Mouse (Mus musculus) G1E-ER4 (cell line): ENCODE measurements around the gene Exph5. TPM values are rescaled to one million over a fixed set of nuclear protein-coding genes. Genes with fewer than 3 reads are reported as not detected.

Source experiments
- GATA1 ChIP-seq: IDR thresholded peaks from one replicate; pipeline ENCODE4 v1.8.0; 2012; ENCODE audit warnings: low read length, inconsistent platforms
- polyA plus RNA-seq: library from polyadenylated mRNA; stranded (reverse); fragments of >175 nt; gene quantifications from 2 replicates; pipeline ENCODE4 v1.2.3, GENCODE M21; 2012

Exph5 gene
- polyA plus RNA-seq, 1 experiment, result not detected

DNA sequence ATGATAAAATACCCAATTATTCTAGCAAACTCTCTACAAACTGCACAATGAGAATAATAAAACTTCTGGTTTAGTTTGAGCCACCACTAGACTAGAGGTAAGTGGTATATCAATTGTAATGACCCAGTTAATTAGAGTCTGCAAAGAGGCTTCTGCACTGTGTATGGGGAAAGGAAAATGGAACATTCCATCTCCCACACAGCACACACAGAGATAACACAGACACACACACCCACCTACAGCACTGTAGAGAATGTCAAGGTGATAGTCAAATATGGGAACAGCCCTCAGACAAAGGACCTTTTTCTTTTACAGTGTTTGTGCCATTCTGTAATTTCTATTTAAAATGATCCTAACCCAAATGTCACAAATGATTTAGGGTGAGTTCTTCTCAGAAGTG, 8.6 kb upstream of the Exph5 start:
- TF ChIP-seq GATA1, result no peak

DNA sequence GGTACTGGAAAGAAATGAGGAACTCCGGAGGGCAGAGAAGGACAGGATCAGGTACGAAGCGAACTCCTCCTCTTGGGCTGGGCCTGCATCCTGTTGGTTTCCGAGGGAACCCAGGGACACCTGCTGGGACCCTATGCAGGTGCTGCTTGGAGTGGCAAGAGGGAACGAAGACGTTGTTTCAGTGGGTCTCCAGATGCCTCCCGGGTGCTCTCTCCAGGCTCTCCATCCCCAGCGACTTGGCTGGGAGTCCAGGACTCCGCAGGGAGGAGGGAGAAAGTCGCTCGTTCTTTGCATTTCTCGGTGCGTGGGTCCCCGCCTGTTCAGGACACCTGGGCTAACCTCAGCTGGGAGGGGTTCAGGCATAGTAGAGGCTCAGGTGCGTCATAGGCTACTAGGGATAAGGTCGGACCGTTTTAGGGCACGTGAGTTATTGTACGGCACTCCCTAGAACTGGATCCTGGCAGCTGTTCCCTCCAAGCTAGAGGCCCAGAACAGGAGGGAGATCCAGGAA, 386 bp downstream of the Exph5 start:
- TF ChIP-seq GATA1, result no peak

DNA sequence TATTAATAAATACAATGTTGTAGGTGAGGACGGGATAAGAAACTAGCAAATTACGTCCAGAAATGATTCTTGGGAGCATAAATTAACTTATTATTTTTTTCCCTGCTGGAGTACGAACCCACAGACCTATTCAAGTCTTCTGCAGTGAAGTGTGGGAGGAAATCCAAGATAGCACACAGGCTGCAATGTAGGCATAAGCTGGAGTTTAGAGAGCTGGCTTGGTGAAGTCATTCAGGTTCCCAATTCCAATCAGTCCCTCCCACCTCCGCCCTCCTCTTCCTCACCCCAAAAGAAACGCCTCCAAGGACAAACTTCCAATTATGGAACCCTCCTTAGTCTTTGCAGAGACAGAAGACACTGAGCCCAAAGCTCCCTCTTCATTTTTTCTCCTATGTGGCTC, 945 bp downstream of the Exph5 start:
- TF ChIP-seq GATA1, result no peak

DNA sequence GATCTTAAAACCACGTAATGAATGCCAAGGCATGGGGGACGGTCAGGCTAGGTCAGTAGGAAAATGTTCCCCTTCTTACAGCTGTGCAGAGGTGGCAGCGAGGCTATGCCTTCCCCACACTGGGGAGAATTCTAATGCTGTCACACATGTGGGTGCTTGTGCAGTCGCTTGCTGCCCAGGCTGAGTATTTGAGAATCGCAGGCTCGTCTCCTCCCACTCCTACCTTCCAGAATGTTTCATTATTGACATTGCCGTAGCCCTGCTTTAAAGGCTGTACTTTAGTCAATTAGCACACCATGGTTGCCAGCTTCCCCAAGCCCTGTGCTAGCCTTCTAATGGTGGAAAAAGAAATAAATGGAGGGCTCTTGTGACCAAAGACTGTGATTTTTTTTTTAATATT, 6.4 kb downstream of the Exph5 start:
- no peak for TF ChIP-seq GATA1

DNA sequence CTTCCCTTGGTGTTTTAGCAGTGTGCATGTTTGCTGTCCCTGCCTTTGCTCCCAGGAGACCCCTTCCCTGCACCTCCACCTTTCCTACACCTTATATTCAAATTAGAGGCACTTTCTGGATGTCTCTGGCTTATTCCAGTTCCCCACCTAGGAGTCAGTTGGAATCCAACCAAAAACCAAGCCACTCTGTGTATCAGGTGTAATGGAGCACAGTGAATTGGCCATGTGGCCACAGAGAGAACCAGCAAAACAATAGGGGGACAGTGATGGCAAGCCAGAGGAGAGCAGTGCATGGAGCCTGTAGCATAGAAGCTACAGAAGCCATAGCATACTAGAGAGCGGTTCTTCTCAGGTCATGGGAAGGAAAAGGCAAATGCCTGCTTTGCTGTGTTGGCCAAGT, 11.5 kb downstream of the Exph5 start:
- no peak for TF ChIP-seq GATA1

DNA sequence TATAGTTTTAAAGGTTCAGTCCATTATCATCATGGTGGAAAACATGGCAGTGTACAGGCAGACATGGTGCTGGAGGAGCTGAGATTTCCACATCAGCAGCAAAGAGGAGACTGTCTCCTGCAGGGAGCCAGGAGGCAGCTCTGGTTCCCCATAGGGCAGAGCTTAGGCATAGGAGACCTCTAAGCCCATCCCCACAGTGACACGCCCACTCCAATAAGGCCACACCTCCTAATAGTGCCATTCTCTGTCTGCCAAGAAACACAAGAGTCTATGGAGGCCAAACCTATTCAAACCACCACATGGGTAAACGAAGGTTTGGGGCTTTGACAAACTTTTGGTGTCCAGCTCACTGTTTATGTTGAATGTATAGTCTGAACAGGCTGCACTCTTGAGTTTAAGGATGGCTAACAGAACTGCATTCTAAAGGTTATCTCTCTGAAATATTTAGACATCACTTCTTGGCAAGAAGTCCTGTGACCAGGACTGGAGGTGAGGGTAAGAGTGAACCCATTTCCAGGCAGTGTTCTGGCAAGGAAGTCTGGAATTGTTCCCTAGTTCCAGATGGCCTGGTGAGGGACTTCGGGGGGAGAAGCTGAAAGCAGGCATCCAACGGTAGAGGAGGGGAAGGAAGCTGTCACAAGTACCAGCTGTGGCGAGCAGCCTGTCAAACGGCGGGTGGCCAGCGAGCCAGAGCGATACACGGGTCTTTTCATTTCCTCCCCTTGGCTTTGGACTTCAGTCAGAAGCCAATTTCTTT, 19.6 kb downstream of the Exph5 start:
- no peak for TF ChIP-seq GATA1

DNA sequence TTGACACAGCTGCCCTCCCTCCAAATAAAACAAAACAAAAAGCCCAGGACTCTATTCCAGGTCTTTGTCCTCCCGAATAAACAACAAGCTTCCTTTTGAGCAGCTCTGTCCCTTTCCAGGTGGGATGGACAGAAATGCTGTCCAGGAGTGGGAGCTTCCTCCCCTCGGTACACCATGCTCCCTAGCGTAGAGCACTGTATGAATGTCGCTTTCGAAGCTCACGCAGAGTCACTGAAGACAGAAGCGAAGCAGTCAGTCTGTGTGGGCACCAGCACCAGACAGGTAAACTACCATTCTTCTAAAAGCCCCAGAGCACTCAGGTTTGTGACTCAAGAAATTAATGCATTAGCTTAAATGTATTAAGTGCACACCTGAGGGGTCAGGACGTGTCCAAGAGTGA, 20.2 kb downstream of the Exph5 start:
- no peak for TF ChIP-seq GATA1

DNA sequence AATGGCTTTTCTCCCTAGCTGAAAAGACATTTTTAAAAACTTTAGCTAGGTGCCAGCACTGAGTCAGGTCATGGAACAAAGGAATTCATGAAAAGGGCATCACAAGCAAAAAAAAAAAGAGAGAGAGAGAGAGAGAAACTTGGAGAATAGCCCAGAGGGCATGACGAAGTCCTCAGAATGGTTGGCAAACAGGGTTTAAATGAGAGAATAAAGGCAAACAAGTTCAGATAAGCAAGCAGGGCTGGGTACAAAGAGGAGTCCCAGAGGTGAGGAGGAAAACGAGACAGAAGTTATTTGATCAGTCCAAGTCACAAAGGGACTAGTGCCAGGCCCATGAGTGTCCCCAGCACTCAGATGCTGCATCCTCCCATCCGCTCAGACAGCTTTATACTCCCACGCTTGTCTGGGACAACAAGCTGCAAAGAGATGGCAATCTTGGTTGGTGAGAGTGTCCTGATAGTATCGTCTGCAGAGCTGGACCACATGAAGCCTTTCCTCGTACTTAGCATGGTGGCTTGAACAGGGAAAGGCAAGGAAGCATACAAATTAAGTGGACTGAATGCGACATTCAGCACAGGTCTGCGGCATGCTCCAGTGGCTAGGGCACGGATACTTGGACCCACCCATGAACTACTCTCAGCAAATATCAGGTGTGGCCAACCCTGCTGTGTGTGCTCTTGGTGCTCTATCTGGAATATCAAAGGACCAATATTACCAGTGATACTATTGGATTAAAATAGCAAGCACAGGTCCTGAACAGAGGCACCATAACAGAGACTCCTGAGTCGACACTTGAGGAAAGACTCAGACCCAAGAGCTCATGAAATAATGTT, 22.2 kb downstream of the Exph5 start:
- TF ChIP-seq GATA1, result no peak

DNA sequence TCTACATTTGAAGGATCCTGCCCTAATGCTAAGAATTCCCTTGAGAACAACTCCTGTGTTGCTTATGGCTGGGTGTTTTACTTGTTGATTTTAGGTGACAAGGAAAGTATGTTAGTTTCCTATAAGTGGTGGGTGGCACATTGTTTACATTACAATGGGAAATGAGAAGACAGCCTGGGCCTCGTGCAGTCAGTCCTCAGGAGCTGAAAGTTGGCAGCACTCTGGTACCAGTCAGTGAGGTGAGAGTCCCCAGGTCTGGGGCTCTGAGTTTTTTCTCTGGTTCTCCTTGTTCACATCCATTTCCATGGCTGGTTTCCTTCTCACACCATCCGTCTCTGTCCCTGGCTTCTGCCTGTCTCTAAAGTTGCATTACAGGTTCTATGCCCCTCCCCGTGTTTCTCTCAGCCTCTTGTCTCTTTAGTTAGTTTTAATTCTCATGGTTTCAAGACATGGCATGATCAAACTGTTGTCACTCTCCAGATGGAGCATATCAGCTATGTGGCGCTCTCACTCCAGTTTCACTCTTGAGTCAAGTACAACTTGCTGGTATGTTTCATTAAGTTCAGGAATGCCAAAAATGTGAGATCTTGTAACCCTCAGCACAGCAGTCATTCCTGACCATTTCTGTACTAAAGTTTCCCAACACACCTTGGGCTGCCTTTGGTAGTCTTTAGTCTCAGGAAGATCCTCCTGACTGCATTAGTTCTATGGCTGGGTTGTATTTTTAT, 24.1 kb downstream of the Exph5 start:
- no peak for TF ChIP-seq GATA1

DNA sequence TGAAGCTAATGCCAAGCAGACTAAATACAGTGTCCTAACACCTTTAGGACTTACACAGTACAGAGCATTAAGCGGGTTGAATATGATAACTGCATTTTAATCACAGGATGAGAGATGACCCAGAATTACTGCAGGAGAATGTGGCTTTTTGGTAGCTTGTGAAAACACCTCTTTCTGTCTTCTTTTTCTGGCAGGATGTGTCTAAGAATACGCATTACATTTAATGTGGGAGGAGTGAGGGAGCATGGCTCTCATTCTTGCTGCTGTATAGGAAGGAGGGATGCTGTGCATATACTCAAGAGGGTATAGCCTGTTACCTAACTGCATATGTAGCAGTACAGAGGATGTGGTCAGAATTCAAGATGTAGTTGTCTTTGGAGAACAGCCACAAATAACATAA, 26.7 kb downstream of the Exph5 start:
- no peak for TF ChIP-seq GATA1

DNA sequence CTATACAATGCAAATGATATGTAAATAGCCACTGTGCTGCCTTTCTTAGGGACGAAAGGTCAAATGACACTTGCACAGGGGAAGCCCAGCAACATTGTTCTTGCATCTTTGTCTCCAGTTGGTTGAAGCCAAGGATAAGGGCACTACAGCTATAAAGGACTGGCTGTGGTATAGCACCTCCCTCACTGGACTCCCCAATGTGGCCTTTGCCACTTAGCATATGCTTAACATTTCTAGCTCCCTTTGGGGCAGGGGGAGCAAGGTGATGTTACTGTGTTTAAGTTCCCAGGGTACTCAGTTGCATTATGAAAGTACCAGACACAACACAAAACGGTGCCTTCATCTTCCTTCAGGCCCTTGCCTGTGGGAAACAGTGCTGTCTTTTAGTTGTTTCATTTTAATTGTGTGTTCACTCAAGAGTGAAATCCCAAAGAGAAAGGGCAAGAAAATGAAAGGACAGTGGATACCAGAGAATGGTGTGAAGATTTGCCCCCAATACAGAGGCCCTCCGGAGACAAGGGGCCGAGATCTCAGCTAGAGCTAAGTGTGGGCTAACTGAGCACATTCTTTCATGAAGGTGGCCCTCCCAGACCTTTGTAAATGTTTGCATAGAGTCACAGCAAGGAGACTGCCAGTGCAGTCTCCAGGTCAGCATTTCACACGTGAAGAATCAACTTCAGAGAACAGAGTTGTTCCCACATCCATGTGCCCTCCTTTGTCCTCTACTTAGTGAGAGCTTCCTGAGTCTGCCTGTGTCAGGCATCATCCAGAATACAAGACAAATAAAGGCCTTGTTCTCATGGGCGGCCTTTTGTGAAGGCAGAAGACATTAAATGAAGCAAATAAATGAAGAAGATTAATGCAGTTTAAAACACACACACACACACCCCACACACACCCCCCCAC, 28.1 kb downstream of the Exph5 start:
- TF ChIP-seq GATA1, result no peak

DNA sequence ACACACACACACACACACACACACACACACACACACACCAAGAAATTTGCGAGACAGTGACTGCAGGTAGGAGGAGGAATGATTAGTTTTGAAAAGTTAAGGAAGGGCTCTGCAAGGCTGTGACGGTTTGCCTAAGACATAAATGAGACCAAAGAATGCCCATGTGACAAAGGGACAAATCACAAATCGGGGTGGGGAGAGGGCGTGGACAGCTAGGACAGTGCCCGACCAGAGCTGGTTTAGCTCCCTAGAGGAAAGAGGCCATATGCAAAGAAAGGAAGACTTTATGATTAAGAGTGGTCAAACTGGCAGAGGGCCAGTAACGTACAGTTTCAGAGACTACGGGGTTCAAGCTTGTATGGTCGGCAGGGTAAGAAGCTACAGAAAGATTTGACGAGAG, 28.8 kb downstream of the Exph5 start:
- no peak for TF ChIP-seq GATA1

DNA sequence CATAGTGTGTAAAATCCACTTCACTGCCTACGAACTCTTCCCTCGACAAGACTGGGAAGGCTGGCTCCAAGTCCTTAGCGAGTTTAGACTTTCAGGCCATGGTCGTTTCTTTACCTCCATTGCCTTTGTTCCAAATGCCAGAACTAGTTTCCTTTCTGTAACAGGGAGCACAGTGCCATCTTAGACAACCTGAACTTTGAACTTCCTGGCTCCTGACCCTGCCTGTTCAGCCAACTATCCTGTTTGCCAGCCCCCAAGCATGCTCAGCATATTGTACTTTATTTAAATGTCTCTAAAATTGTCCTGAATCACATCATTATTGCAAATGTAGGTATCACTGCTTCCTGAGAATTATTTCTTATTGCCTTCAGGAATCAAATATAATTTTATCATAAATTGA, 32.0 kb downstream of the Exph5 start:
- TF ChIP-seq GATA1, result no peak

DNA sequence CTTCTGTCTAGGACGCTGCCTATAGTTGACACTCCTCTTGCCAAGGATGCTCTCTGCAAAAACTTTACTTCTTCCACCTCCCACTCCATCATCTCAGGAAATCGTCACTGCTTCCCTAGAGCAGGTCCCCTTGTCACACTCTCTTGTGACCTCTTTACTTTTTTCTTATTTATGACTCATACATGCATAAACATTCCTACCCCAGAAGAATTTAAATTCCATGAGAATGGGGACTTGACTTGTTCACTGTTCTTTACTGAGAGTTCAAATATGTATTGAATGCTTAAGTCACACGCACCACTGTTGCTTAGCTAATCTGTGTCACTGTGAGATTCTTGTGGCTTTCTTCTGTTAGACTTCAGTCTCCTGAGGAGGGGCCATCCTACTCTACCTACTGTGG, 33.7 kb downstream of the Exph5 start:
- TF ChIP-seq GATA1, result no peak

DNA sequence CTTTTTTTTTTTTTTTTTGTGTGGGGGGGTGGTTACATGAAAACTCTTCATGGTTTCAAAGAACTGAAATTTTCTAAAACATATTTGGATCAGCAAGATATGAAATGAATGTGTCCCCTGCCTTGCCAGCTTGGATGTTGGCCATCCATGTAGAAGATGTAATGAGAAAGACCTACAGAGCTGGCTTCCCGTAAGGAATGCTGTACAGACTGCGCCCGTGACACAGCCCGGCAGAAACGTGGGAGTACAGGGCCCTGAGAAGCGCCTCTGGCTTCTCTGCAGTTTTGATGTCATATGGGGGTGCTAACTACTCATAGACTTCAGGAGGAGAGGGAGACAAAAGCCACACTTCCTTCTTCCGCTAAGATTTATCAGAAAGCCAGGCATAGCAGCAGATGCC, 38.1 kb downstream of the Exph5 start:
- TF ChIP-seq GATA1, result no peak
